Mouse (Mus musculus) heart, embryonic 14.5 days (tissue): ENCODE results near the gene Tnfsf8. TPM values are rescaled to one million over a fixed set of nuclear protein-coding genes. Genes with fewer than 3 reads are reported as not detected.

Experiments used
- ATAC-seq: fragments of 200-750 bp; cut with Nextera tagmentation; 2 replicates; pipeline ENCODE4 v1.8.0; 2017; ENCODE audit warnings: low read depth, moderate TSS enrichment; ENCODE audit not compliant: insufficient number of reproducible peaks, insufficient read depth, low FRiP score
- H3K27ac ChIP-seq, 2 experiments: fragments of 200-500 bp in 1 of 2; fragments of 300-500 bp in 1 of 2; sonication (generic) in 1 of 2; replicated peaks in 1 of 2; 2 replicates each; pipeline ENCODE4 v1.5.1; 2012 to 2014; ENCODE audit warnings: low read depth in 2 of 2, low read length in 2 of 2, control low read depth in 1 of 2, mild to moderate bottlenecking in 1 of 2, mixed read lengths in 1 of 2; ENCODE audit not compliant: control insufficient read depth in 1 of 2, insufficient read depth in 1 of 2
- H3K27me3 ChIP-seq: fragments of 300-500 bp; sonication (generic); 2 replicates; pipeline ENCODE4 v1.6.1; 2014; ENCODE audit warnings: mild to moderate bottlenecking, low read length, control low read depth; ENCODE audit not compliant: control insufficient read depth, insufficient read depth
- H3K36me3 ChIP-seq: fragments of 300-500 bp; sonication (generic); 2 replicates; pipeline ENCODE4 v1.6.1; 2014; ENCODE audit warnings: mild to moderate bottlenecking, control low read depth, low read length, mixed read lengths; ENCODE audit not compliant: control insufficient read depth, insufficient read depth
- H3K4me1 ChIP-seq, 2 experiments: fragments of 200-500 bp in 1 of 2; fragments of 300-500 bp in 1 of 2; sonication (generic) in 1 of 2; 2 replicates each; pipeline ENCODE4 v1.6.1; 2012 to 2014; ENCODE audit warnings: low read length in 2 of 2, control low read depth in 1 of 2, mixed read lengths in 1 of 2; ENCODE audit not compliant: control insufficient read depth in 2 of 2, insufficient read depth in 2 of 2
- H3K4me2 ChIP-seq: fragments of 300-500 bp; sonication (generic); 2 replicates; pipeline ENCODE4 v1.6.1; 2014; ENCODE audit warnings: mild to moderate bottlenecking, low read length
- H3K4me3 ChIP-seq, 2 experiments: fragments of 200-500 bp in 1 of 2; fragments of 300-500 bp in 1 of 2; sonication (generic) in 1 of 2; 2 replicates each; pipeline ENCODE4 v1.5.1; 2012 to 2014; ENCODE audit warnings: low read length in 2 of 2, mild to moderate bottlenecking in 2 of 2, control low read depth in 1 of 2, low read depth in 1 of 2, moderate library complexity in 1 of 2; ENCODE audit not compliant: control insufficient read depth in 1 of 2, insufficient read depth in 1 of 2
- H3K9ac ChIP-seq: fragments of 300-500 bp; sonication (generic); 2 replicates; pipeline ENCODE4 v1.6.1; 2014; ENCODE audit warnings: mild to moderate bottlenecking, low read length
- H3K9me3 ChIP-seq: fragments of 300-500 bp; sonication (generic); 2 replicates; pipeline ENCODE4 v1.6.1; 2016; ENCODE audit warnings: low read length, control low read depth; ENCODE audit not compliant: control insufficient read depth
- WGBS: fragments of 180-500 bp; shearing (Covaris S2); extraction: QIAGEN DNeasy Blood & Tissue Kit; methylation state at CpG from one replicate; pipeline ENCODE4 v1.1.7; 2014; 5-methylcytosine and 5-hydroxymethylcytosine counted together
- polyA plus RNA-seq: library from polyadenylated mRNA; unstranded; fragments of >200 nt; fragmentation: Nextera tagmentation; extraction: Ambion mirVana; gene quantifications from 2 replicates; pipeline ENCODE4 v1.2.1, GENCODE M21; 2014

Gene Tnfsf8
- polyA plus RNA-seq, 1 experiment from 2014 or later = 0.05 TPM

DNA sequence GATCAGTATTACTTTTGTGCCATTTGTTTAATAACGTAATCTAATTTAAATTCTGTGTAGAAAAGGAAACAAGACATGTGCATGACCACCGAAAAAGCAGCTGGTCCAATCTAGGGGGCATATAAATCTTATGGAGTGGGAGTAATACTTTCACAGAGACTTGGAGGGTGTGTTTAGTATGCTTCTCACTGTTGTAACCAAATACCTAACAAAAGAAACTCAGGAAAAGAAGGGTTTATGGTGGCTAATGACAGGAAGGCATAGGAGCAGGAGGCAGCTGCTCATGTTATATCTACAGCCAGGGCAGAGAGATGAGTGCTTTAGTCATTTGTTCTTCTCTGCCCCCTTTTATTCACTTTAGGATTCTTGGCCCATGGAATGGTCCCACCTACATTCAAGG, 15.6 kb upstream of the Tnfsf8 start:
- no peaks in the 10 kb centered on the region for H3K4me1 ChIP-seq
- no peak overlapping the region for H3K4me2 ChIP-seq
- H3K9me3 ChIP-seq = no peaks in the 10 kb centered on the region
- peaks cover 5% of the 10 kb centered on the region; the same call in 1 of the 2 replicates for H3K27me3 ChIP-seq
- H3K36me3 ChIP-seq = no peaks in the 10 kb centered on the region
- H3K9ac ChIP-seq = no peak overlapping the region
- ATAC-seq = no peak
- no peak overlapping the region for H3K27ac ChIP-seq
- no peak overlapping the region for H3K4me3 ChIP-seq
- WGBS = 67% methylated on average over 2 of the region's 2 CpGs

DNA sequence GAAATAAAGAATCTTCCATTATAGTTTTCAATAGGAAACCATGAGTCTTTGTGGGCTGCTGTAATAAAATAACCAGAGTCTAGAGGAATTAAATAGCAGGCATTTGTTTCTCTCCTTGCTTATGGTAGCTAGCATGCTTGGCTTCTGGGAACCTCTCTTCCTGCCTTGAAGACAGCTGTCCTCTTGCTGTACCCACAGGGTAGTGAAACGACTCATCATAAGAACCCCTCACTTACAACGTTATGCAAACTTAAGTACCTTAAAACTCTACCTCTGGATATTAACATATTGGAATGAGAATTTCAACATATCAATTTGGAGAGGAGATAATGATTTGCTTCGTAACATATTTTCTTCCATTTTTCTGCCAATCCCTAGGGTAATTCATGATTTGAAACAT, 14.3 kb upstream of the Tnfsf8 start:
- Histone ChIP-seq H3K4me3 (no peak overlapping the region), H3K9me3 (no peaks in the 10 kb centered on the region), H3K36me3 (no peaks in the 10 kb centered on the region), H3K4me2 (no peak overlapping the region), H3K9ac (no peak overlapping the region), H3K4me1 (no peaks in the 10 kb centered on the region), H3K27ac (no peak overlapping the region), H3K27me3 (no peaks in the 10 kb centered on the region)
- 82% methylated on average over 3 of the region's 3 CpGs for WGBS
- ATAC-seq = no peak

- Histone ChIP-seq H3K36me3 (no peaks in the 10 kb centered on the region), H3K27me3 (no peaks in the 10 kb centered on the region), H3K9me3 (no peaks in the 10 kb centered on the region), H3K27ac (no peak overlapping the region), H3K4me3 (no peak overlapping the region), H3K4me2 (no peak overlapping the region), H3K9ac (no peak overlapping the region), H3K4me1 (no peaks in the 10 kb centered on the region)
- no peak for ATAC-seq
- WGBS = 97% methylated on average over 1 of the region's 1 CpGs
Measured at GRCm38 (mm10) chr4:63870678-63871077, 9.5 kb upstream of the Tnfsf8 start.

- Histone ChIP-seq H3K27me3 (no peaks in the 10 kb centered on the region; the same call in 1 of the 2 replicates), H3K36me3 (no peaks in the 10 kb centered on the region), H3K4me1 (no peaks in the 10 kb centered on the region), H3K27ac (no peak overlapping the region), H3K4me3 (no peak overlapping the region), H3K9me3 (no peaks in the 10 kb centered on the region), H3K4me2 (no peak overlapping the region), H3K9ac (no peak overlapping the region)
- 46% methylated on average over 2 of the region's 2 CpGs for WGBS
- no peak for ATAC-seq
Measured at GRCm38 (mm10) chr4:63868770-63869169, 7.6 kb upstream of the Tnfsf8 start.

GRCm38 (mm10) chr4:63862953-63863352, 1.8 kb upstream of the Tnfsf8 start:
- Histone ChIP-seq H3K4me3 (no peak overlapping the region), H3K9ac (no peak overlapping the region), H3K36me3 (no peaks in the 10 kb centered on the region), H3K9me3 (no peaks in the 10 kb centered on the region), H3K4me2 (no peak overlapping the region), H3K27ac (no peak overlapping the region), H3K27me3 (no peaks in the 10 kb centered on the region; the same call in 1 of the 2 replicates), H3K4me1 (0 out of 4 replicates have a peak, but pooled peaks cover 0 to 2% of the 10 kb centered on the region in 2 experiments)
- 57% methylated on average over 3 of the region's 3 CpGs for WGBS
- ATAC-seq = no peak

GRCm38 (mm10) chr4:63862092-63862697, 1.0 kb upstream of the Tnfsf8 start:
- H3K4me2 ChIP-seq = no peak overlapping the region
- no peak overlapping the region for H3K27ac ChIP-seq
- 0 out of 4 replicates have a peak, but pooled peaks cover 0 to 2% of the 10 kb centered on the region in 2 experiments for H3K4me1 ChIP-seq
- no peaks in the 10 kb centered on the region; the same call in 1 of the 2 replicates for H3K27me3 ChIP-seq
- H3K36me3 ChIP-seq = no peaks in the 10 kb centered on the region
- H3K9ac ChIP-seq = no peak overlapping the region
- no peak for ATAC-seq
- no peaks in the 10 kb centered on the region for H3K9me3 ChIP-seq
- WGBS = 71% methylated on average over 4 of the region's 4 CpGs
- no peak overlapping the region for H3K4me3 ChIP-seq

DNA sequence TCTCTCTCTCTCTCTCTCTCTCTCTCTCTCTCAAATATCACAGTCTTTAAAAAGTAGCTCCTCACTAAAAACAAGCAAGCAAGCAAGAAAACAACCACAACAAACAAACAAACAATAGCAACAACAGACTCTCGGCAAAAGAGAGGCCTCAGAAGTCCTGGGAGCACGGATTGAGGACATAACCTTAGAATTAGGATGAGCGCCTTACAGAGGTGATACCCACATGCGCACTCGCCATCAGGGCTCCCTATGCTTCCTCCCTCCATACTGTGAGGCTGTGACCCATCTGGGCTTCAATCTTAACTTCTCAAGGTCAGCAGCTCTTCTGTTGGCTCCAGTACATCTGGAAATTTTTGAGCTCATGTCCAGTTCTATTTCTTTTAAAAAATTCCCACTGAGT, 911 bp downstream of the Tnfsf8 start:
- no peak overlapping the region for H3K9ac ChIP-seq
- H3K4me2 ChIP-seq = no peak overlapping the region
- ATAC-seq = no peak
- H3K36me3 ChIP-seq = no peaks in the 10 kb centered on the region
- no peak overlapping the region for H3K4me3 ChIP-seq
- no peak overlapping the region for H3K27ac ChIP-seq
- H3K9me3 ChIP-seq = no peaks in the 10 kb centered on the region
- 83% methylated on average over 5 of the region's 5 CpGs for WGBS
- no peaks in the 10 kb centered on the region; the same call in 1 of the 2 replicates for H3K27me3 ChIP-seq
- H3K4me1 ChIP-seq = 0 out of 4 replicates have a peak, but pooled peaks cover 0 to 2% of the 10 kb centered on the region in 2 experiments

- Histone ChIP-seq H3K36me3 (no peaks in the 10 kb centered on the region), H3K4me1 (0 out of 4 replicates have a peak, but pooled peaks cover 0 to 2% of the 10 kb centered on the region in 2 experiments), H3K27me3 (no peaks in the 10 kb centered on the region; the same call in 1 of the 2 replicates), H3K9ac (no peak overlapping the region), H3K4me3 (no peak overlapping the region), H3K9me3 (no peaks in the 10 kb centered on the region), H3K4me2 (no peak overlapping the region), H3K27ac (no peak overlapping the region)
- WGBS = 65% methylated on average over 4 of the region's 4 CpGs
- ATAC-seq = no peak
Measured at GRCm38 (mm10) chr4:63859785-63860203, 1.4 kb downstream of the Tnfsf8 start.
